Mouse (Mus musculus): ENCODE measurements around the gene Fgd2.

Gene Fgd2

GRCm38 (mm10) chr17:29422912-29423504, 62.3 kb downstream of the Fgd2 start:
- no peak for DNase-seq (ENCODE audit: low read depth, low spot score)

DNA sequence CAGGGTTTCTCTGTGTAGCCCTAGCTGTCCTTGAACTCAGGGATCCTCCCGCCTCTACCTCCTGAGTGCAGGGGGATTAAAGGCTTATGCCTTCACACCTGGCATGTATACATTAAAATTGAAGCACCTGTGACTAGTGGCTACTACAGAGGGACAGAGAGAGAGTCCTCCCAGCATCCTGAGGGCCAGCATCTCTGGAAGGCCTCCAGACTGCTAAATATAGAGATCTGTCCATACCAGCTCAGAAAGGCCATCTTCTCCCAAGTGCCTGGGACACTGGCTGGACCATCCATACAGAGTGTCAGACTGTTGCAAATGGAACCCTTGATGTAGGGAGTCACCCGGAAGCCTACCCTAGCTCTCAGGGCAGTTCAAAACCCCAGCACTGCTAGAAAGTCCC, 63.3 kb downstream of the Fgd2 start:
- DNase-seq (ENCODE audit: low read depth, low spot score) = no peak

DNA sequence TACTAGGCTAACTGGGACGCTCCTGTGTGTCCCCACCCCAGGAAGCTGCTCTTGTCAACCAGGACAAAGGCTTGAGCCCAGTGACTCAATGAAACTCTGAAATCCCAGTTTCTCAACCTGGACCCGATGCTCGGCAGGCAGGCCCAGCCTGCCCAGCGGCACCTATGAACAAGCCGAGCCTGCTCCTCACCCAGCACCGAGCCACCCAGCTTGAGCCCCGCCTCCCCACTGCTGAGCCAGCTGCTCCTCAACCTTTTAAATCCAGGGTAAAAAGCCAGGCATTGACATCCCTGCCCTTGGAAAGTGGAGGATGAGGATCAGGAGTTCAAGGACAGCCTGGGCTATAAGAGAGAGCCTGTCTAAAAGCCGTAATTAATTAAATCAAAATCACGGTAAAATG, 64.6 kb downstream of the Fgd2 start:
- DNase-seq (ENCODE audit: low read depth, low spot score) = no peak

- DNase-seq (ENCODE audit: low read depth, low spot score) = no peak
Measured at GRCm38 (mm10) chr17:29428213-29428612, 67.5 kb downstream of the Fgd2 start.

GRCm38 (mm10) chr17:29428826-29429225, 68.1 kb downstream of the Fgd2 start:
- DNase-seq (ENCODE audit: low read depth, low spot score) = no peak

All from forelimb bud, embryonic 11.5 days (tissue).